Mouse (Mus musculus): ENCODE data around the gene Olfr441.
"Not testable (repeated sequence)": the region's sequence is repeated elsewhere in the genome, so short reads cannot be mapped to it uniquely, and the experiment has no call there.

The Olfr441 gene

DNA sequence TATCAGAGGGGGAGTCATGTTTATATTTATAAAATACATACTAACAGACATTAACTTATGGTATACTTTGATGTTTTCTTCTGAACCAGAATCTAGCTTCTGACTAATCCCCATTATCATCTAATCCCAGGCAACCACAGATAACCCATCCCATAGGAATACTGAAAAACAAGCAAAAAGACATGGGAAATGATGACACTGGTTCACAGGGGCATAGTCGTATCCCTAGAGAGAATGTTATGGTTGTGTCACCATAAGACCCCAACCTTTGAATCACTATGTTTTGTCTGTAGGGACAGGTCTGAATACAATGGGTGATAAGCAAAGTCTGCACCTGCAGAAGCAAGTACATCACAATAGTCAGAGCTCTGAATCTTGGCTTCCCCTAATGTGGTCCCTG lies at the start of gene Olfr441:
Gene Olfr441 (plus strand): TSS at position 301 of the 400 bp plus-strand sequence.
- not testable (repeated sequence) for DNase-seq (ENCODE audit: low spot score)

GRCm38 (mm10) chr6:43078750-43079149 lies 27.4 kb upstream of the Olfr441 start:
- DNase-seq (ENCODE audit: low spot score), result no peak

DNA sequence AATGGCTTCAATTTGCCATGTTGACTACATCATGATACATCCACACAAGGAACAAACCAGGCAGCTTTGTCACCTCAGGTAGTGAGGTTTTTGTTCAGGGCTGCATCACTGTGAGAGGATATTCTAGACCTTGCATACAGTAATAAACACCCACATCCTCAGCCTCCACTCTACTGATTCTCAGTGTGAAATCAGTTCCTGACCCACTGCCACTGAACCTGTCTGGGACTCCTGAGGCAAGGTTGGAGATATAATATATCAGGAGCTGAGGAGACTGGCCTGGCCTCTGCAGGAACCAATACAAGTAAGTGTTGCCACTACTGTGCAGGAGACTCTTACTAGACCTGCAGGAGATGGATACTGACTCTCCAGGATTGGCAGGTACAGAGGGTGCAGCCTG lies 24.8 kb upstream of the Olfr441 start:
- not testable (repeated sequence) for DNase-seq (ENCODE audit: low spot score)

GRCm38 (mm10) chr6:43146267-43146666 lies 40.1 kb downstream of the Olfr441 start, which contains the start of gene Olfr237-ps1:
Gene Olfr237-ps1 (plus strand): TSS chr6:43146567.
- DNase-seq (ENCODE audit: low spot score), result not testable (repeated sequence)

DNA sequence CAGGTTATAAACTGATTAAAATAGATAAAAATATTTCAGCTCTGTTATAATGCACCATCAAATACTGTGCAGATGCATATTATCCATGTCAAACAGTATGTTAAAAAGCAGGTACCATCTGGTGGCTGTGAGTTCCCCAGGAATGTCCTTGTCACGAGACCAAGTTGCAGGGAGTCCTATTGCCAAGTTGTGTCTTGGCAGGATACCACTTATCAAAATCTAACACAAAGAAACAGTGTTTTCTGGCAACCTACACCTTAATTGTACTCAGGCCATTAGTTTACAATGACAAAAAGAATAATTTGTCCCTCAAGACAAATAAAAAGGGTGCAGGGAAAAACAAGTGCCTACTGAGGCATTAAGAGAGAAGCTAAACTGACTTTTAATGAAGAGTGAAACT lies 53.3 kb downstream of the Olfr441 start:
- DNase-seq (ENCODE audit: low spot score), result no peak

GRCm38 (mm10) chr6:43162982-43163381 lies 56.8 kb downstream of the Olfr441 start, which contains the start of gene Olfr437:
Gene Olfr437 (plus strand): TSS chr6:43163282.
- DNase-seq (ENCODE audit: low spot score), result no peak

- no peak for DNase-seq (ENCODE audit: low spot score)
Measured at GRCm38 (mm10) chr6:43167246-43167645, 61.1 kb downstream of the Olfr441 start.

All from testis, postnatal 14 days (tissue).